9 mouse cellular contexts compared by ENCODE assay signal in the genomic region with DNA sequence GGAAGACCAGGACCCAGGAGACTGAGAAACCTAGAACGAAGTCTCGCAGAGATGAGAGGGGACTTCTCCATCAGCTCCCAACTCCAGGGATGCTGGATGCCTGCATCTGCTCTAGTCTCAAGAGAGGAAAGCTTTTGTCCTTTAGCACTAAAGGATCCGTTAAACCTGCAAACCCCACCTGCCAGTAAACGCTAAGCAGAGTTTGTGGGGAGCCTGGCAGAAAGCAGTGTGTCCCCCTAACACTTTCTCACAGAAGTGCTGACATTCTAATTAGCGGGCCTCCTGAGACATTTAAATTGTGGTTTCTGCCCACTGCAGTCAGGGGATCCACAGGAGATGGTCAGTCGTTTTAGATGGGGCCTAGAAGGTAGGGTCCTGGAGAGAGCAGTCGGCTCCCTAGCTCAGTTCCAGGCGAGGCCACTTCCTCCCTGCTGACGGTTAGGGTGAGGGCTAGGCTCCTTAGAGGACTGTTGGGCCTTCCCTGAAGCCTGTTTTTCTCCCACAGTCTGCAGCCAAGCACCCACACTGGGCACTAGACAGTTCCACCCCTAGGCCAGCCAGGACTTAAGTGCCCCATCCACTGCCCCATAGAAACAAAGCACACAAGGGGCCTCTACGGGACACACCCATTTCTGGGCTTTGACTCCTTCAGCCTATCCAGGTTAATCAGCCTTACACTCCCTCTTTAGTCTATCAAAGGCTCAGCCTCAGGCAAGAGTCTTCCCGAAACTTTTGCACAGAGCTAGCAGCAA. TPM values are rescaled to one million over a fixed set of nuclear protein-coding genes. Genes with fewer than 3 reads are reported as not detected.
DNase-seq lines count a peak whose midpoint lies in the region; ATAC-seq and TF ChIP-seq lines count a peak whose summit lies in the region.
"Had no signal": no experiment of that assay in that cellular context is flagged by ENCODE, and none has a peak within 500 bp of the region (broad histone marks: within the 10 kb centered on the region; RNA-seq: fewer than 3 reads in every experiment).

No protein-coding gene starts in this region.

- H3K4me2 ChIP-seq in heart, embryonic 16.5 days (ENCODE audit: low read depth, low read length) = peak overlapping the region; percentile 98
- H3K4me2 ChIP-seq in limb, embryonic 12.5 days = peak overlapping the region; percentile 99
- peak overlapping the region; percentile 91 for H3K4me2 ChIP-seq in midbrain, postnatal 0 days (ENCODE audit: low read depth, low read length, poor library complexity, severe bottlenecking)

- TF ChIP-seq CTCF in midbrain, postnatal 0 days (IDR thresholded peaks at IDR 0.05) = no peak

- peak overlapping the region; percentile 73 for H3K4me3 ChIP-seq in heart, embryonic 16.5 days (ENCODE audit: low read length)
- peak overlapping the region; percentile 73 for H3K4me3 ChIP-seq in forebrain, embryonic 10.5 days
- peak overlapping the region; percentile 66 for H3K4me3 ChIP-seq in limb, embryonic 12.5 days (replicated peaks)
- H3K4me3 ChIP-seq in midbrain, postnatal 0 days (ENCODE audit: low read depth, low read length) = peak overlapping the region; percentile 71

- no peak for ATAC-seq in heart, embryonic 16.5 days (replicated peaks; ENCODE audit: extremely low read depth, insufficient read depth, low FRiP score)
- no peak for ATAC-seq in limb, embryonic 12.5 days (ENCODE audit: insufficient number of reproducible peaks, insufficient read depth, low FRiP score, low TSS enrichment, low read depth)
- no peak; the same call in 1 of the 2 replicates for ATAC-seq in midbrain, postnatal 0 days (ENCODE audit: low FRiP score)

- no peaks in the 10 kb centered on the region for H3K9me3 ChIP-seq in heart, embryonic 16.5 days (replicated peaks; ENCODE audit: control insufficient read depth, low read length)
- H3K9me3 ChIP-seq in forebrain, embryonic 10.5 days = no peaks in the 10 kb centered on the region
- H3K9me3 ChIP-seq in limb, embryonic 12.5 days = no peaks in the 10 kb centered on the region
- no peaks in the 10 kb centered on the region for H3K9me3 ChIP-seq in midbrain, postnatal 0 days (ENCODE audit: low read length)
- H3K9me3 ChIP-seq: liver, embryonic 15.5 days had no signal

- H3K27me3 ChIP-seq in heart, embryonic 16.5 days (ENCODE audit: control insufficient read depth, insufficient read depth, low read length) = peaks cover 27% of the 10 kb centered on the region
- H3K27me3 ChIP-seq in forebrain, embryonic 10.5 days (ENCODE audit: poor library complexity, severe bottlenecking) = peaks cover 90% of the 10 kb centered on the region
- peaks cover 83% of the 10 kb centered on the region for H3K27me3 ChIP-seq in limb, embryonic 12.5 days
- H3K27me3 ChIP-seq in midbrain, postnatal 0 days (ENCODE audit: insufficient read depth, low read length) = no peaks in the 10 kb centered on the region

- peak overlapping the region; percentile 71; the same call in 1 of the 2 replicates for H3K9ac ChIP-seq in heart, embryonic 16.5 days (ENCODE audit: low read length)
- peak overlapping the region; percentile 65; the same call in 1 of the 2 replicates for H3K9ac ChIP-seq in limb, embryonic 12.5 days (replicated peaks)
- peak overlapping the region; percentile 87 for H3K9ac ChIP-seq in midbrain, postnatal 0 days (replicated peaks; ENCODE audit: low read length, poor library complexity, severe bottlenecking)
- H3K9ac ChIP-seq: liver, embryonic 15.5 days had no signal

- DNase-seq in heart, postnatal 14 days = no peak
- no peak for DNase-seq in forebrain, embryonic 10.5 days (ENCODE audit: extremely low spot score, low spot score)
- DNase-seq in midbrain, postnatal 0 days (ENCODE audit: low spot score) = no peak
- DNase-seq in spleen, postnatal 10 days (ENCODE audit: low spot score in 2 of 2) = no peak
- no peak for DNase-seq in T-cell, adult 2 months (ENCODE audit: low spot score)
- no peak for DNase-seq in cerebellum, postnatal 14 days

- intact Hi-C loops in heart, postnatal 14 days (cut with DNase I) = loop anchor here (5.0 kb wide), 1 partner anchor 69 kb away; no protein-coding TSS in a partner anchor

- H3K4me1 ChIP-seq in heart, embryonic 16.5 days (ENCODE audit: control insufficient read depth, insufficient read depth, low read length) = peaks cover 24% of the 10 kb centered on the region
- peaks cover 21% of the 10 kb centered on the region for H3K4me1 ChIP-seq in forebrain, embryonic 10.5 days
- peaks cover 15% of the 10 kb centered on the region for H3K4me1 ChIP-seq in limb, embryonic 12.5 days (replicated peaks)
- H3K4me1 ChIP-seq in midbrain, postnatal 0 days (ENCODE audit: insufficient read depth, low read length) = peaks cover 5% of the 10 kb centered on the region; the same call in 1 of the 2 replicates
- H3K4me1 ChIP-seq: liver, embryonic 15.5 days had no signal

- H3K27ac ChIP-seq in heart, embryonic 16.5 days (ENCODE audit: low read length) = no peak overlapping the region
- H3K27ac ChIP-seq in forebrain, embryonic 10.5 days = no peak overlapping the region
- H3K27ac ChIP-seq in limb, embryonic 12.5 days = no peak overlapping the region
- no peak overlapping the region for H3K27ac ChIP-seq in midbrain, postnatal 0 days (ENCODE audit: low read depth, low read length)
- H3K27ac ChIP-seq: liver, embryonic 15.5 days had no signal

- H3K36me3 ChIP-seq in heart, embryonic 16.5 days (ENCODE audit: control insufficient read depth, insufficient read depth) = no peaks in the 10 kb centered on the region
- H3K36me3 ChIP-seq in forebrain, embryonic 10.5 days (replicated peaks) = no peaks in the 10 kb centered on the region
- H3K36me3 ChIP-seq in limb, embryonic 12.5 days = no peaks in the 10 kb centered on the region
- peaks cover 2% of the 10 kb centered on the region; the same call in 1 of the 2 replicates for H3K36me3 ChIP-seq in midbrain, postnatal 0 days (ENCODE audit: insufficient read depth, low read length)
- H3K36me3 ChIP-seq: liver, embryonic 15.5 days had no signal

- WGBS in heart, embryonic 16.5 days = 51% methylated on average over 11 of the region's 11 CpGs
- 11% methylated on average over 11 of the region's 11 CpGs for WGBS in forebrain, embryonic 10.5 days
- 19% methylated on average over 11 of the region's 11 CpGs for WGBS in limb, embryonic 12.5 days
- 25% methylated on average over 11 of the region's 11 CpGs for WGBS in midbrain, postnatal 0 days

RNA-seq across cellular contexts. Expression of a gene that starts 0.8 kb away (rescaled TPM):
- 0.18 and 0.45 TPM in 2 replicates for polyA plus RNA-seq in heart, embryonic 16.5 days (2015; fragmentation: Nextera tagmentation; extraction: Ambion mirVana)
- 1 to 10 TPM; 1.3 to 1.6 TPM for total RNA-seq in heart, postnatal 14 days (2021)
- 0.02 and 0.04 TPM in 2 replicates for polyA plus RNA-seq in forebrain, embryonic 10.5 days (2016; fragmentation: Nextera tagmentation; extraction: Ambion mirVana)
- 0.13 and 0.18 TPM in 2 replicates for polyA plus RNA-seq in limb, embryonic 12.5 days (2016; fragmentation: Nextera tagmentation; extraction: Ambion mirVana)
- 29.6 and 33.0 TPM in 2 replicates for total RNA-seq in midbrain, postnatal 0 days (2014; rRNA removed)
- polyA plus RNA-seq in midbrain, postnatal 0 days (2015; fragmentation: Nextera tagmentation; extraction: Ambion mirVana) = 7.2 and 7.9 TPM in 2 replicates
- polyA plus RNA-seq: liver, embryonic 15.5 days had no signal
